Mouse (Mus musculus) duodenum, adult 2 months (tissue): ENCODE measurements around the gene AK157302. TPM values are rescaled to one million over a fixed set of nuclear protein-coding genes. Genes with fewer than 3 reads are reported as not detected.

ENCODE experiments used
- polyA plus RNA-seq: library from polyadenylated mRNA; depleted of rRNA; stranded (reverse); fragments of >200 nt; gene quantifications from 2 replicates; pipeline ENCODE4 v1.2.3, GENCODE M21; 2012; ENCODE audit warnings: low replicate concordance; rRNA removed

The AK157302 gene
- polyA plus RNA-seq = not detected in 2 replicates

DNA sequence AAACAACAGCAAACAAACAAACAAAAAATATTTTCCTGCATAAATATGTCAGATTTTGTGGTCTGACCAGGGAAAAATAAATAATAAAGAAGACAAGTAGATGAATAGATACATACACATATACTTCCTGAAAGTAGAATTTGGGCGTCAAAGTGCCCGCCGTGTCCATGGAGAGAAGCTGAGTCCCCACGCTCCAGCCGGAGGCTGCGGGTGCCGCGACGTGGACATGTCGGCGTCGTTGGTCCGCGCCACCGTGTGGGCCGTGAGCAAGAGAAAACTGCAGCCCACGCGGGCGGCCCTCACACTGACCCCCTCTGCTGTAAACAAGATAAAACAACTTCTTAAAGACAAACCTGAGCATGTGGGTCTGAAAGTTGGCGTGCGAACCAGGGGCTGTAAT lies at the start of gene AK157302:
AK157302 (plus strand) TSS at position 144 of the 400 bp plus-strand sequence.

DNA sequence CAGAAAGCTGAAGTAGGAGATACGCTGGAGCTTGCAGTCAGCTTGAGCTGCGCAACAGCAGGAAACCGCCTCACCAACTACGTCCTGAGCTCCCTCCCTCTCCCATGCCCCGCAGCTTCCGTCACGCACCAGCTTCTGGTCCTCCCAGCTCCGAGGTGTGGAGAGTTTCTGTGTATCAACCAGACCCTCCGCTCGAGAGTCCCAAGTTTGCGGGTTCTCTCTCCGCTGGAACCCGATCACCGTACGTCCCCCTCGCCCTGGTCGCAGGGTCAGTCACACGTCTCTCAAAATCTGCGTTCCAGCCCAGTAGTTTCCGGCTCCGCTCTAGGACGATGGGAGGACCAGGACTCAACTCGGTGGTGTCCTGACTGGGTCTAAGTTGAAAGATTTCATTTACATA lies 41.6 kb upstream of the AK157302 start, which contains the start of gene Zscan26:
Zscan26 (minus strand) TSS at position 282 of the 400 bp plus-strand sequence.

DNA sequence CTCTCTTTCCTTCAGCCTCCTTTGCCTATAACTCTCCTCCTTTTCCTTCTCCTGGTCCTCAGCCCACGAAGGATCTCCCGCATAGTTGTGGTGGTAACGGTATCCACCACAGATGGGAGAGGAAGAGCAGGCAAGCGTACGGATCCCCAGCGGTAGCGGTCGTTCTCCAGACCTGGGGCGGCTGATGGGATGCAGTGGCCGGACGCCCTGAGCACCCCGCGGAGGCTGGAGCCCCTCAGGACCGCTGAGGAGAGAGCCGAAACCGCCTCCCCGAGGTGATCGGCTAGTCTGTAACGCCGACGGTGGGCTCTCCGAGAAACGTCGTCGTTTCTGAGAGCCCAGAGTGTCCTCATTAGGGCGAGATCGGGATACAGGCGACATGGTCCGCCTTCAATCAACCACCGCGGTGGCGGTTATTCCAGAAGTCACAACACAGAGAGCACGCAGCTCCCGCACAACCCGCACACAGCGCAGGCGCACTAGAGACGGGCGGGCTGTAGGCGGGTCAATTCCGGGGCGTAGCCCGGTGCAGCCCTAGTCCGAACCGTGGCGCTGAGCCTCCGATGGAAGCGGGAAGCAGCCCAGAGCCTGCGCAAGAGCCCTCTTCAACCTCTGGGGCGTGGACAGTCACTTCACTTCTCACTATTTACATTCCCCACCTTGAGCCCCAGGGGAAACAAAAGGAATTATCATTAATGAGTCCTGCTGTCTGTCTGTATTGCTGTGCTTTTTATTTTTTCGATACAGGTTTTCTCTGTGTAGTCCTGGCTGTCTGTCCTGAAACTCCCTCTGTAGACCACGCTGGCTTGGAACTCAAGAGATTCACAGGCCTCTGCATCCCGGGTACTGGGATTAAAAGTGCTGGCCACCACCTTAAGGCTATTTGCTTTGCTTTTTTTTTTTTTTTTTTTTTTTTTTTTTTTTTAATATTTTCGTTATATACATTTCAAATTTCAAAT lies 26.7 kb upstream of the AK157302 start, which contains the start of gene Nkapl:
Nkapl (minus strand) TSS at position 449 of the 959 bp plus-strand sequence.

DNA sequence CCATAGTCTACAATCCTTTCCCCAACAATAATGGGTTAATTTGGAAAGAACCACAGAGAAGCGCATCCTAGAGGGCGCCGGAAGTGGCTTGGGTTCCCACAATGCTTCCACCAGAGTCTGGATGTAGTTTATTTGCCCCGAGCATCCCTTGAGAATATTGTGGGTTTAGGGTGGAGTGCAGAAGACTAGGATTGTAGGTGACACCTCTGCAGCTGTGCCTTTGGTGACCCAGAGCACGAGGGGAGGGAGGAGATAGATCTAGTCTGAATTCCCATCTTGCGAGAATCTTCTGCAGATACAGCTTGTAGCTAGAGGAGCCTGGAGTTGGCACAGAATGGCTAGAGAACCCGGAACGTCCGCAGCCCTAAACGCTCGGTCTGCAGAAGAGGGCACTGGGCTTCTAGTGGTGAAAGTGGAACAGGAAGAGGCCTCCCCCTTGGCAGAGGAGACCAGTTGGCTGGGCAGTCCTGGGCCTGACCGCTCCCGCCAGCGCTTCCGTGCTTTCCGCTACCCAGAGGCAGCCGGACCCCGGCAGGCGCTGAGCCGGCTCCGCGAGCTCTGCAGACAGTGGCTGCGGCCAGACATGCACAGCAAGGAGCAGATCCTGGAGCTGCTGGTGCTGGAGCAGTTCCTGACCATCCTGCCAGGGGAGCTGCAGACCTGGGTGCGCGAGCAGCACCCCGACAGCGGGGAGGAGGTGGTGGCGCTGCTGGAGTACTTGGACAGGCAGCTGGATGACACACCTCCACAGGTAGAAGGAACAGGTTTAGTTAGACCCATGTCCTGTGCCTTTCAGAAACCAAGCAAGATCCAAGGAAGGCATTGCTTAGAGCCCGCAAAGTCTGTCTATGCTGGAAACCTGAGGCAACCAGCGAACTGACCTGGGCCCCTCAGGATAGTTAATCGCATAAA lies 16.0 kb upstream of the AK157302 start, which contains the start of the genes Zkscan4 and Gm10065:
Zkscan4 (plus strand) TSS at position 149 of the 912 bp plus-strand sequence.
Gm10065 (minus strand) TSS at position 683 of the 912 bp plus-strand sequence.

DNA sequence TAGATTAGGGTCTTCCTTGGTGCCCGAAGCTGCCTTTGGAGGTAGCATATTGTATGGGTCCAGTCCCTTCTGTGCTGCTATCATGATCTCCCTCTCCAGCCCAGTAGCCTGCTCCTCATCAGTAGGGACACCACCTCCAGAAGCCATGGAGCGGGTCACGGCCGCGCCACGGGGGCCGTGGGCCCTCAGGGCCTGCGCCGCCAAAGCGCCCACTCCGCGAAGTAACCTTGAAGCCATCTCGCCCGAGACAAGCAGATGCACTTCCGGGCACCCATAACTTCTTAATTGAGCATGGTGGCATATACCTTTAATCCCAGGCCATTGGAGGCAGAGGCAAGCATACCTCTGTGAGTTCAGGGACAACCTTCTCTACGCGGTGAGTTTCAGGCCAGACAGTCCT lies 6.2 kb downstream of the AK157302 start, which contains the start of gene Gm11273:
Gm11273 (minus strand) TSS at position 237 of the 400 bp plus-strand sequence.

DNA sequence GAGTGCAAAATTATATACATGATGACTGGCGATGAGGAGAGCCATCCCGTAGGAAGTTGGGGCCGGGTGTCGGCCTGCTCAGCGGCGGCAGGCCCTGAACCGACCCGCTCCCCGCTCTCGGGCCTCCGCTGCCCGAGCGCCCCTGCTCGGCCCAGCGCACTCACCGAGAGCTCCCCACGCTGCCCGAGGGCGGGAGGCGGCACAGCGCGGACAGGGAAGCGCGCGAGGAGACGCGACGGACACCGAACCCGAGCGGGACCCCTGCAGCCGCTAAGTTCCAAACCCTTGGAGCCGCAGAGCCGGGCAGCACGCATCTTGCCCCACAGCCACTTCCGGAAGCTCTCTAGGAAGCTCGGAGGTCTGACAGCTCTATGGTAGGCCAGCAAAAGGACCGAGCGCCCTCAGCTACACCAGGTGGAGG lies 35.8 kb downstream of the AK157302 start, which contains the start of gene Zkscan8:
Zkscan8 (minus strand) TSS at position 340 of the 421 bp plus-strand sequence.

GRCm38 (mm10) chr13:21542708-21543107 lies 47.7 kb downstream of the AK157302 start, which contains the start of gene Olfr1366:
TSS of gene Olfr1366 (minus strand) at chr13:21542808.

Other genes starting within 250 kb of the AK157302 start
- not detected in 2 replicates for gene Gpx5, start 202.5 kb upstream of the AK157302 start, polyA plus RNA-seq
- not detected in 2 replicates for gene Gpx6, start 183.1 kb upstream of the AK157302 start, polyA plus RNA-seq
- not detected in 2 replicates for gene Olfr1367, start 148.3 kb upstream of the AK157302 start, polyA plus RNA-seq
- 0.07 and 0.13 TPM in 2 replicates for gene Zscan12, start 132.4 kb upstream of the AK157302 start, polyA plus RNA-seq
- gene Zkscan3, start 92.5 kb upstream of the AK157302 start, polyA plus RNA-seq = 6.1 and 9.7 TPM in 2 replicates
- gene Pgbd1, start 54.2 kb upstream of the AK157302 start, polyA plus RNA-seq = 0.07 and 0.13 TPM in 2 replicates
- gene Zscan26, start 41.5 kb upstream of the AK157302 start, polyA plus RNA-seq = 1.2 and 2.0 TPM in 2 replicates
- 0.28 TPM in 1 of 2 replicates, not detected in the other for gene Nkapl, start 26.7 kb upstream of the AK157302 start, polyA plus RNA-seq
- gene Zkscan4, start 16.3 kb upstream of the AK157302 start, polyA plus RNA-seq = 0.07 and 0.11 TPM in 2 replicates
- not detected in 2 replicates for gene Gm10065, start 15.8 kb upstream of the AK157302 start, polyA plus RNA-seq
- gene Gm11273, start 6.2 kb downstream of the AK157302 start, polyA plus RNA-seq = 34.6 and 52.3 TPM in 2 replicates
- gene Zkscan8, start 35.9 kb downstream of the AK157302 start, polyA plus RNA-seq = 0.26 and 0.42 TPM in 2 replicates
- not detected in 2 replicates for gene Olfr1366, start 47.6 kb downstream of the AK157302 start, polyA plus RNA-seq
- gene Olfr1535, start 64.7 kb downstream of the AK157302 start, polyA plus RNA-seq = not detected in 2 replicates
- not detected in 2 replicates for gene Olfr1364, start 86.5 kb downstream of the AK157302 start, polyA plus RNA-seq
- gene Olfr1362, start 118.8 kb downstream of the AK157302 start, polyA plus RNA-seq = not detected in 2 replicates
- not detected in 2 replicates for gene Olfr11, start 147.3 kb downstream of the AK157302 start, polyA plus RNA-seq
- not detected in 2 replicates for gene Olfr1361, start 168.2 kb downstream of the AK157302 start, polyA plus RNA-seq
- not detected in 2 replicates for gene Olfr1360, start 182.2 kb downstream of the AK157302 start, polyA plus RNA-seq
- gene Olfr1359, start 202.9 kb downstream of the AK157302 start, polyA plus RNA-seq = not detected in 2 replicates
- 7.5 and 8.8 TPM in 2 replicates for gene Hist1h2bl, start 220.9 kb downstream of the AK157302 start, polyA plus RNA-seq
- 13.1 and 96.4 TPM in 2 replicates for gene Hist1h2ai, start 221.2 kb downstream of the AK157302 start, polyA plus RNA-seq
- 70.2 and 104 TPM in 2 replicates for gene Hist1h3h, start 222.4 kb downstream of the AK157302 start, polyA plus RNA-seq
- 3.8 and 7.0 TPM in 2 replicates for gene Hist1h2bm, start 226.8 kb downstream of the AK157302 start, polyA plus RNA-seq
- 3.1 and 3.3 TPM in 2 replicates for gene Hist1h4j, start 239.8 kb downstream of the AK157302 start, polyA plus RNA-seq